9 mouse cellular contexts compared by ENCODE assay signal in genomic region chr13:54970521-54971247, GRCm38 (mm10). TPM values are rescaled to one million over a fixed set of nuclear protein-coding genes. Genes with fewer than 3 reads are reported as not detected.
A peak's percentile ranks its signal among the peaks of the same experiment; 100 is the strongest.
DNase-seq lines count a peak whose midpoint lies in the region; TF ChIP-seq lines count a peak whose summit lies in the region.
"Had no signal": no experiment of that assay in that cellular context is flagged by ENCODE, and none has a peak within 500 bp of the region (broad histone marks: within the 10 kb centered on the region; RNA-seq: fewer than 3 reads in every experiment).

No protein-coding gene starts in this region.

- H3K27me3 ChIP-seq in MEL (ENCODE audit: control insufficient read depth in 1 of 2, insufficient read depth in 2 of 2, low read length in 2 of 2) = no peaks in the 10 kb centered on the region

- intact Hi-C loops in heart, postnatal 36 days (cut with DNase I) = no loop called here

- H3K27ac ChIP-seq in MEL (ENCODE audit: control insufficient read depth, low read depth, low read length) = no peak overlapping the region
- H3K27ac ChIP-seq in embryonic fibroblast, embryonic 13.5 days (ENCODE audit: insufficient read depth, low read length) = no peak overlapping the region
- H3K27ac ChIP-seq: limb, embryonic 15.5 days had no signal

- no peak for TF ChIP-seq EP300 in MEL (IDR thresholded peaks at IDR 0.05; ENCODE audit: low read depth in 1 of 2, low read length in 2 of 2)

- TF ChIP-seq POLR2A in MEL (IDR thresholded peaks at IDR 0.05; ENCODE audit: control insufficient read depth in 1 of 2, insufficient read depth in 1 of 2, low read depth in 1 of 2, low read length in 2 of 2, poor library complexity in 1 of 2) = no peak
- no peak for TF ChIP-seq POLR2A in embryonic fibroblast, embryonic 13.5 days (IDR thresholded peaks at IDR 0.05; ENCODE audit: low read depth, low read length)

- no peaks in the 10 kb centered on the region for H3K9me3 ChIP-seq in MEL (replicated peaks; ENCODE audit: insufficient read depth, low read length)
- H3K9me3 ChIP-seq: limb, embryonic 15.5 days had no signal

- H3K79me2 ChIP-seq in MEL (ENCODE audit: control insufficient read depth, insufficient read depth, low read length, poor library complexity) = no peaks in the 10 kb centered on the region

- no peak overlapping the region for H3K9ac ChIP-seq in MEL (ENCODE audit: control insufficient read depth, low read depth, low read length, poor library complexity, severe bottlenecking)
- H3K9ac ChIP-seq: limb, embryonic 15.5 days had no signal

- TF ChIP-seq RAD21 in MEL (IDR thresholded peaks at IDR 0.05; ENCODE audit: low read depth, low read length) = no peak

- no peak overlapping the region for H3K4me3 ChIP-seq in MEL (ENCODE audit: control insufficient read depth in 1 of 2, insufficient read depth in 1 of 2, low read depth in 2 of 2, low read length in 2 of 2)
- no peak overlapping the region for H3K4me3 ChIP-seq in embryonic fibroblast, embryonic 13.5 days (ENCODE audit: insufficient read depth, low read length)
- H3K4me3 ChIP-seq: limb, embryonic 15.5 days had no signal

- TF ChIP-seq CTCF in MEL (IDR thresholded peaks at IDR 0.05 in 2 of 3, conservative IDR thresholded peaks at IDR 0.05 in 1 of 3; ENCODE audit: control insufficient read depth in 1 of 3, insufficient read depth in 1 of 3, low read depth in 2 of 3, low read length in 3 of 3, poor library complexity in 1 of 3, severe bottlenecking in 1 of 3) = no peak
- TF ChIP-seq CTCF in embryonic fibroblast, embryonic 13.5 days (IDR thresholded peaks at IDR 0.05; ENCODE audit: borderline replicate concordance, insufficient read depth, low read length) = peak; percentile 55; the same call in 1 of the 2 replicates

- no peaks in the 10 kb centered on the region for H3K36me3 ChIP-seq in MEL (ENCODE audit: control insufficient read depth in 1 of 2, insufficient read depth in 2 of 2, low read length in 2 of 2)
- H3K36me3 ChIP-seq: limb, embryonic 15.5 days had no signal

- DNase-seq in heart, postnatal 36 days = peak; percentile 21 to 44
- no peak for DNase-seq in heart, adult 9 months (ENCODE audit: low spot score in 2 of 2)
- DNase-seq in MEL (ENCODE audit: low read depth, low spot score) = peak; percentile 59
- peak; percentile 26 for DNase-seq in lung, postnatal 25 days (ENCODE audit: low spot score)
- no peak for DNase-seq in cerebellum, postnatal 4 days (ENCODE audit: low spot score in 2 of 2)
- DNase-seq in retina, embryonic 14.5 days (ENCODE audit: low spot score) = no peak
- no peak for DNase-seq in cerebellum, postnatal 25 days

- no peaks in the 10 kb centered on the region for H3K4me1 ChIP-seq in MEL (ENCODE audit: control insufficient read depth in 1 of 2, insufficient read depth in 2 of 2, low read length in 2 of 2)
- H3K4me1 ChIP-seq in embryonic fibroblast, embryonic 13.5 days (ENCODE audit: control insufficient read depth, insufficient read depth, low read length) = no peaks in the 10 kb centered on the region; the same call in 1 of the 2 replicates
- H3K4me1 ChIP-seq: limb, embryonic 15.5 days had no signal

TF ChIP-seq in MEL, 35 proteins besides CTCF, POLR2A, EP300 and RAD21:
- no peak for TF ChIP-seq KAT2A (conservative IDR thresholded peaks at IDR 0.05; ENCODE audit: low read depth, low read length)
- no peak for TF ChIP-seq MYC (IDR thresholded peaks at IDR 0.05; ENCODE audit: low read depth, low read length)
- no peak for TF ChIP-seq TAL1 (IDR thresholded peaks at IDR 0.05; ENCODE audit: low read length)
- TF ChIP-seq MAFK (IDR thresholded peaks at IDR 0.05; ENCODE audit: borderline replicate concordance, low read depth, low read length) = no peak
- TF ChIP-seq CHD2 (IDR thresholded peaks at IDR 0.05; ENCODE audit: low read length) = no peak
- peak; percentile 68 for TF ChIP-seq MXI1 (IDR thresholded peaks at IDR 0.05; ENCODE audit: low read depth, low read length)
- TF ChIP-seq ZNF384 (IDR thresholded peaks at IDR 0.05; ENCODE audit: low read depth, low read length) = peak; percentile 95
- TF ChIP-seq SIN3A (IDR thresholded peaks at IDR 0.05; ENCODE audit: low read length) = peak; percentile 96

RNA-seq across cellular contexts. Expression of gene Unc5a, which starts 21.5 kb away (rescaled TPM):
- under 1 TPM; 0.49 to 0.92 TPM for total RNA-seq in heart, postnatal 36 days (2021)
- not detected in 2 replicates for total RNA-seq in MEL (2012; rRNA removed)
- not detected for polyA plus RNA-seq in MEL (2012; ENCODE audit: insufficient read depth in 1 of 2, insufficient read length in 2 of 2, low read depth in 1 of 2, low replicate concordance in 2 of 2, missing spikeins in 1 of 2)
- polyA plus RNA-seq in embryonic fibroblast, embryonic 13.5 days (2011; ENCODE audit: insufficient read length, low read depth, missing spikeins) = 2.5 and 2.9 TPM in 2 replicates

RNA-seq across cellular contexts. Expression of gene Hk3, which starts 50.5 kb away (rescaled TPM):
- under 1 TPM; 0.72 to 0.87 TPM for total RNA-seq in heart, postnatal 36 days (2021)
- not detected in 2 replicates for total RNA-seq in MEL (2012; rRNA removed)
- not detected for polyA plus RNA-seq in MEL (2012; ENCODE audit: insufficient read depth in 1 of 2, insufficient read length in 2 of 2, low read depth in 1 of 2, low replicate concordance in 2 of 2, missing spikeins in 1 of 2)
- 0.47 TPM in 1 of 2 replicates, not detected in the other for polyA plus RNA-seq in embryonic fibroblast, embryonic 13.5 days (2011; ENCODE audit: insufficient read length, low read depth, missing spikeins)

Comparison
In these comparisons a context has a peak if more than half of its experiments do, and no peak if none do; other contexts are left out.
1. DNase-seq: peak in heart, postnatal 36 days (2 of 2), MEL (single experiment) and lung, postnatal 25 days (single experiment); none in heart, adult 9 months (0 of 2), cerebellum, postnatal 4 days (0 of 2), retina, embryonic 14.5 days (single experiment) and cerebellum, postnatal 25 days (0 of 2).